Mouse (Mus musculus): ENCODE measurements around the gene Coasy. TPM values are rescaled to one million over a fixed set of nuclear protein-coding genes. Genes with fewer than 3 reads are reported as not detected.

Gene Coasy
- polyA plus RNA-seq, 1 experiment: 34.4 TPM

DNA sequence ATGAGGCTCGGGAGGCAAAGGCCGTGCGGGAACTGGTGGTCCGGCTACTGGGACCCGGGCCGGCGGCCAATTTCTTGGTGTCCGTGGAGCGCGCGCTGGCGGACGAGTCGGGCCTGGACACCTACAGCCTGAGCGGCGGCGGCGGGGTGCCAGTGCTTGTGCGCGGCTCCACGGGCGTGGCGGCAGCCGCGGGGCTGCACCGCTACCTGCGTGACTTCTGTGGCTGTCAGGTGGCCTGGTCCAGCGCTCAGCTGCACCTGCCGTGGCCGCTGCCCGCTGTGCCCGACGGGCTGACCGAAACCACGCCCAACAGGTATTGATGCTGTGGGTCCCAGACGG lies 12.2 kb upstream of the Coasy start:
- peak overlapping the region; percentile 49; the same call in 1 of the 2 replicates for H3K27ac ChIP-seq (ENCODE audit: insufficient read depth, low read length)
- 0 out of 2 replicates have a peak, but pooled peaks cover 2% of the 10 kb centered on the region for H3K4me1 ChIP-seq (ENCODE audit: control insufficient read depth, insufficient read depth, low read length)
- H3K4me3 ChIP-seq (ENCODE audit: insufficient read depth, low read length): peak overlapping the region; percentile 37
- TF ChIP-seq CTCF (IDR thresholded peaks at IDR 0.05; ENCODE audit: extremely low read depth, insufficient read depth, low read length) (no peak), POLR2A (IDR thresholded peaks at IDR 0.05; ENCODE audit: extremely low read depth, insufficient read depth, low read length) (no peak)

DNA sequence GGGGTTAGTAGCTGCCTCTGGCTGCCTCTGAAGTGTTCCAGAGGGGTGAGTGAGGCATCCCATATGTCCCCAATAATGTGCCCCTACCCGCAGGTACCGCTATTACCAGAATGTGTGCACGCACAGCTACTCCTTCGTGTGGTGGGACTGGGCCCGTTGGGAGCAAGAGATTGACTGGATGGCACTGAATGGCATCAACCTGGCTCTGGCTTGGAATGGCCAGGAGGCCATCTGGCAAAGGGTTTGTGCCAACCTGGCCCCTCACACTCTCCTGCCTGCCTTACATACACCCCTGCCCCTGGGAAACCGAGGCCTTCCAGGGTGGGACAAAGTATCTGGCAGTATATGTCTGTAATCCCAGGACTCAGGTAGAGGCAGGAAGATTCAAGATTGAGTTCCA lies 11.4 kb upstream of the Coasy start:
- H3K27ac ChIP-seq (ENCODE audit: insufficient read depth, low read length): no peak overlapping the region
- TF ChIP-seq POLR2A (IDR thresholded peaks at IDR 0.05; ENCODE audit: extremely low read depth, insufficient read depth, low read length): no peak
- no peak for TF ChIP-seq CTCF (IDR thresholded peaks at IDR 0.05; ENCODE audit: extremely low read depth, insufficient read depth, low read length)
- peak overlapping the region; percentile 37; the same call in 1 of the 2 replicates for H3K4me3 ChIP-seq (ENCODE audit: insufficient read depth, low read length)
- H3K4me1 ChIP-seq (ENCODE audit: control insufficient read depth, insufficient read depth, low read length): 0 out of 2 replicates have a peak, but pooled peaks cover 2% of the 10 kb centered on the region

DNA sequence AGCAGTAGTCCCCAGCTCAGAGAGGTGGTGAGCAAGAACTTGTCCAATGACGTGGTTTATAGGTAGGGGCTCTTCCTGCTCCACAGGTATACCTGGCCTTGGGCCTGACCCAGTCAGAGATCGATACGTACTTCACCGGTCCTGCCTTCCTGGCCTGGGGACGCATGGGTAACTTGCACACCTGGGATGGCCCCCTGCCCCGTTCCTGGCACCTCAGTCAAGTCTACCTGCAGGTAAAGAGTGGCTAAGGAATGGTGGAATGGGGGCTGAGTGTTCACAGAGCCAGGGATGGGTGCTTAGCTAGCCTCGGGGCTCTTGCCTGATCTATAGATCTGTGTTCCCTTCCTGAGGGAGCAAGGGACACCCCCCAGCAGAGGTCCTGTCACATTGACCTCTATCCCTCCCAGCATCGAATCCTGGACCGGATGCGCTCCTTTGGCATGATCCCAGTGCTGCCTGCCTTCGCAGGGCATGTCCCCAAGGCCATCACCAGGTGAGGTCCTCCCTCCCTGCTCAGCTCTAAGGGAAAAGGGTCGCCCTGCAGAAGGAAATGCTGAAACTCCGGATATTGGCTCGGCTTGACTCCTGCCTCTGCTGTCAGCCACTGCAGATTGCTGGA lies 10.4 kb upstream of the Coasy start:
- Histone ChIP-seq H3K27ac (ENCODE audit: insufficient read depth, low read length) (no peak overlapping the region), H3K4me3 (ENCODE audit: insufficient read depth, low read length) (no peak overlapping the region), H3K4me1 (ENCODE audit: control insufficient read depth, insufficient read depth, low read length) (0 out of 2 replicates have a peak, but pooled peaks cover 2% of the 10 kb centered on the region)
- no peak for TF ChIP-seq POLR2A (IDR thresholded peaks at IDR 0.05; ENCODE audit: extremely low read depth, insufficient read depth, low read length)
- no peak for TF ChIP-seq CTCF (IDR thresholded peaks at IDR 0.05; ENCODE audit: extremely low read depth, insufficient read depth, low read length)

DNA sequence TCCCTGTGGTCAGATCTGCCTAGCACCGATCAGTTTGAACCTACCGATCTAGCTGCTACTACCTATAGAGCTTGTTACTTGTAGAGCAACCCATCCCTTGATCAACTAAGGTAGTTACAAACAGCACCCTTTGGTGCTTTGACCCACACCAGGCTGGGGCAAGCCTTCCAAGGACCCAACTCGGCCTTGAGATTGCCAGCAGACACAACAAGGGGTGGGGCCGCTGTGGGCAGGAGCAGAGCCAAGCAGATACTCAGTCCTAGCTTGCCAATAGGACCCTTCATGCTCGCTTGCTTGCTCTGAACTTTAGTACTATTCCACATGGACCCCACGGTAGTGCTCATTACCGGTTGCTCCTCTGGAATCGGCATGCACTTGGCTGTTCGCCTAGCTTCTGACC lies 4.2 kb upstream of the Coasy start, which contains the start of gene Hsd17b1:
Gene Hsd17b1, plus strand, starts transcription at position 291 of the 400 bp plus-strand sequence.
- no peaks in the 10 kb centered on the region for H3K4me1 ChIP-seq (ENCODE audit: control insufficient read depth, insufficient read depth, low read length)
- TF ChIP-seq CTCF (IDR thresholded peaks at IDR 0.05; ENCODE audit: extremely low read depth, insufficient read depth, low read length) (no peak), POLR2A (IDR thresholded peaks at IDR 0.05; ENCODE audit: extremely low read depth, insufficient read depth, low read length) (no peak)
- H3K4me3 ChIP-seq (ENCODE audit: insufficient read depth, low read length): no peak within 1 kb of the TSS

DNA sequence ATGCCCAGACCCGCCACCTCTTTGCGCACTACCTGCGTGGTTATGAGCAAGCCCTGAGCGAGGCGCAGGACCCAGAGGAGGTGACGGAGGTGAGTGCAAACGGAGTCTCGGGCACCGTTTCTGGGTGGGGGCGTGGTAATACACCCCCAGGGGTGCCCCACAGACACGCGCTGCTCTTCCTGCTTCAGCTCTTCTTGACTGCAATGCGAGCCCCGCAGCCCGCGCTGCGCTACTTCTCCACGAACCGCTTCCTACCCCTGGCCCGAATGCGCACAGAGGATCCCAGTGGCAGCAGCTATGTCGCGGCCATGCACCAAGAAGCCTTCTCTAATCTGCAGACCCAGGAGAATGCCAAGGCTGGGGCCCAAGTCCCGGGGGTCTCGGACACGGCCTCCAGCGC lies 2.6 kb upstream of the Coasy start:
- Histone ChIP-seq H3K4me1 (ENCODE audit: control insufficient read depth, insufficient read depth, low read length) (peaks cover 2% of the 10 kb centered on the region; the same call in 1 of the 2 replicates), H3K4me3 (ENCODE audit: insufficient read depth, low read length) (no peak overlapping the region), H3K27ac (ENCODE audit: insufficient read depth, low read length) (no peak overlapping the region)
- TF ChIP-seq CTCF (IDR thresholded peaks at IDR 0.05; ENCODE audit: extremely low read depth, insufficient read depth, low read length) (no peak), POLR2A (IDR thresholded peaks at IDR 0.05; ENCODE audit: extremely low read depth, insufficient read depth, low read length) (no peak)

More for the DNA sequence above, 4.2 kb upstream of the Coasy start, which contains the start of gene Hsd17b1:
- no peak within 1 kb of the TSS for H3K27ac ChIP-seq (ENCODE audit: insufficient read depth, low read length)

DNA sequence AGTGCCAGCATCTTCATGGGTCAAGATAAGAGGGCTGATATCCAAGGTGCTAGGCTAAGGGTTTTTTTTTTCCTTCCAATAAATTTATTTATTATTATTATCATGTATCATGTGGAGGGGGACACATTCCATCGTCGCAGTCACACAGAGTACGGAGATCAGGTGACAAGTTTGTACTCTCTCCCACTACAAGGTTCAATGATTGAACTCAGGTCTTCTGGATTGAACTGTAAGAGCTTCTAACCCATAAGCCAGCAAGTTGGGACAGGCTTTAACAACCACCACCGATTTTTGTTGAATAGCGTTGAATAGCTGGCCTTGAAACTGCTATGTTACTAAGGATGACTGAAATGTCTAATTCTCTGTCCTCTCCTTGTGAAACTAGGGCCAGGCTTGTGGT lies 1.9 kb upstream of the Coasy start:
- H3K4me3 ChIP-seq (ENCODE audit: insufficient read depth, low read length): no peak overlapping the region
- H3K27ac ChIP-seq (ENCODE audit: insufficient read depth, low read length): no peak overlapping the region
- TF ChIP-seq POLR2A (IDR thresholded peaks at IDR 0.05; ENCODE audit: extremely low read depth, insufficient read depth, low read length) (no peak), CTCF (IDR thresholded peaks at IDR 0.05; ENCODE audit: extremely low read depth, insufficient read depth, low read length) (no peak)
- H3K4me1 ChIP-seq (ENCODE audit: control insufficient read depth, insufficient read depth, low read length): peaks cover 2% of the 10 kb centered on the region; the same call in 1 of the 2 replicates

DNA sequence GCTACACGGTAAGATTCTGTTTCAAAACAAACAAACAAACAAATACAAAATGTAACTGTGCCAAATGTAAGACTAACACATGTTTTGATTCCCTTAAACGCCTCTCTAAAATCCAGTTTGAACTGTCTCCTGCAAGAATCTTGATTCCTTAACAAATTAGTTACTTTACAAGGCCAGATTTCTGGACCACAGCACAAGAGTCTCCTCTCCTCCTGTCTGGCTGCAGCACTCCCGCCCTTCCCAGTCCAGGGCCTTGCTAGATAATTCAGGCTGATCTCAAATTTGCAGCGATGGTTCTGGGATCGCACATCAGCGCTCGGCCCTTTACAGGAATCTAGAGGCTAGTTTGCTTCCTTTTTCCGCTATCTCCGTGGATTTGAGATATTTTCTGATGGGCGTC lies 706 bp upstream of the Coasy start:
- Histone ChIP-seq H3K4me3 (ENCODE audit: insufficient read depth, low read length) (peak overlapping the region; percentile 90), H3K4me1 (ENCODE audit: control insufficient read depth, insufficient read depth, low read length) (peaks cover 2% of the 10 kb centered on the region; the same call in 1 of the 2 replicates), H3K27ac (ENCODE audit: insufficient read depth, low read length) (0 out of 2 replicates have a peak overlapping the region, but pooled peaks have one; percentile 6)
- no peak for TF ChIP-seq CTCF (IDR thresholded peaks at IDR 0.05; ENCODE audit: extremely low read depth, insufficient read depth, low read length)
- TF ChIP-seq POLR2A (IDR thresholded peaks at IDR 0.05; ENCODE audit: extremely low read depth, insufficient read depth, low read length): no peak

DNA sequence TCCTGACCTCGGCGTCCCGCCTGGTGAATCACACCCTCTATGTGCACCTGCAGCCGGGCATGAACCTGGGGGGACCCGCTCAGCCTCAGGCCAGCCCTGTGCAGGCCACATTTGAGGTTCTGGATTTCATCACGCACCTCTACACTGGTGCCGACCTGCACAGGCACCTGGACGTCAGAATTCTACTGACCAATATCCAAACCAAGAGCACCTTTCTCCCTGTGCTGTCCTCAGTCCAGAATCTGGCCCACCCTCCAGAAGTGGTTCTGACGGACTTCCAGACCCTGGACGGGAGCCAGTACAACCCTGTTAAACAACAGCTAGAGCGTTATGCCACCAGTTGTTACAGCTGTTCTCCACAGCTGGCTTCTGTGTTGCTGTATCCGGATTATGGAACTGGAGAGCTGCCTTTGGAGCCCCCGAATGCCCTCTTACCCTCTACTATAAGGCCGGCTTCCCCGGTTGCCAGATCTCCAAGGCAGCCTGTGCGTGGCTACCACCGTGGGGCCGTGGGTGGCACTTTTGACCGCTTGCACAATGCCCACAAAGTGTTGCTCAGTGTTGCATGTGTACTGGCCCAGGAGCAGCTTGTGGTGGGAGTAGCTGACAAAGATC lies 825 bp downstream of the Coasy start:
- TF ChIP-seq CTCF (IDR thresholded peaks at IDR 0.05; ENCODE audit: extremely low read depth, insufficient read depth, low read length): no peak
- no peak for TF ChIP-seq POLR2A (IDR thresholded peaks at IDR 0.05; ENCODE audit: extremely low read depth, insufficient read depth, low read length)
- peaks cover 5% of the 10 kb centered on the region for H3K4me1 ChIP-seq (ENCODE audit: control insufficient read depth, insufficient read depth, low read length)
- H3K27ac ChIP-seq (ENCODE audit: insufficient read depth, low read length): peak overlapping the region; percentile 26
- peak overlapping the region; percentile 90 for H3K4me3 ChIP-seq (ENCODE audit: insufficient read depth, low read length)

DNA sequence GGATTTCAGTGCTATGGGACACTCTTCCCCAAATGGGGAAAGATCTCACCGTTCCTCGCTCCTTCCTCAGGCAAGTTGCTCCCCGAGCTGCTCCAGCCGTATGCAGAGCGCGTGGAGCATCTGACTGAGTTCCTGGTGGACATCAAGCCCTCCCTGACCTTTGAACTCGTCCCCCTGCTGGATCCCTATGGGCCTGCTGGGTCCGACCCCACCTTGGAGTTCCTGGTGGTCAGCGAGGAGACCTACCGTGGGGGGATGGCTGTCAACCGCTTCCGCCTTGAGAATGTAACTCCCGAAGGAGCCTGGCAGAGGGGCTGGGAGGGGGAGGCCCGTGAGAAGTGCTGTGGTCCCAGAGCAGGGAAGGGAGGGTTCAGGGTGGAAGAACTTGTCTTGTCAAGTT lies 1.9 kb downstream of the Coasy start:
- Histone ChIP-seq H3K4me3 (ENCODE audit: insufficient read depth, low read length) (no peak overlapping the region), H3K4me1 (ENCODE audit: control insufficient read depth, insufficient read depth, low read length) (peaks cover 5% of the 10 kb centered on the region), H3K27ac (ENCODE audit: insufficient read depth, low read length) (no peak overlapping the region)
- TF ChIP-seq CTCF (IDR thresholded peaks at IDR 0.05; ENCODE audit: extremely low read depth, insufficient read depth, low read length): no peak
- TF ChIP-seq POLR2A (IDR thresholded peaks at IDR 0.05; ENCODE audit: extremely low read depth, insufficient read depth, low read length): no peak

DNA sequence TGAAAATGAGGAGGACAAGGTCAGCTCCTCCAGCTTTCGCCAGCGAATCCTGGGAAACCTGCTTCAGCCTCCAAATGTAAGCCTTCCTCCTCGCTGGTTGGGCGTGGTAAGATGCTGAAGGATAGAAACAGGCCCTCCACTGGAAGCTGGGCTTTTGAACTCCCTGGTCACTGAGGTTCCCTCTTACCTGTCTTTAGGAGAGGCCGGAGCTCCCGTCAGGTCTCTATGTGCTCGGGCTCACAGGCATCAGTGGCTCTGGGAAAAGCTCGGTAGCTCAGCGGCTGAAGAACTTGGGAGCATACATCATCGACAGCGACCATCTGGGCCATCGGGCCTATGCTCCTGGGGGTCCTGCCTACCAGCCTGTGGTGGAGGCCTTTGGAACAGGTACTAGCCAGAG lies 2.4 kb downstream of the Coasy start:
- H3K27ac ChIP-seq (ENCODE audit: insufficient read depth, low read length): no peak overlapping the region
- H3K4me1 ChIP-seq (ENCODE audit: control insufficient read depth, insufficient read depth, low read length): peaks cover 5% of the 10 kb centered on the region
- no peak for TF ChIP-seq POLR2A (IDR thresholded peaks at IDR 0.05; ENCODE audit: extremely low read depth, insufficient read depth, low read length)
- no peak for TF ChIP-seq CTCF (IDR thresholded peaks at IDR 0.05; ENCODE audit: extremely low read depth, insufficient read depth, low read length)
- no peak overlapping the region for H3K4me3 ChIP-seq (ENCODE audit: insufficient read depth, low read length)
